Mouse (Mus musculus): ENCODE measurements at regions not wholly inside any gene's neighbourhood (a gene's known extent, or its start where the extent isn't known, plus 50 kb on each side); places are given as distances from the start of the nearest gene placed in this dataset.

DNA sequence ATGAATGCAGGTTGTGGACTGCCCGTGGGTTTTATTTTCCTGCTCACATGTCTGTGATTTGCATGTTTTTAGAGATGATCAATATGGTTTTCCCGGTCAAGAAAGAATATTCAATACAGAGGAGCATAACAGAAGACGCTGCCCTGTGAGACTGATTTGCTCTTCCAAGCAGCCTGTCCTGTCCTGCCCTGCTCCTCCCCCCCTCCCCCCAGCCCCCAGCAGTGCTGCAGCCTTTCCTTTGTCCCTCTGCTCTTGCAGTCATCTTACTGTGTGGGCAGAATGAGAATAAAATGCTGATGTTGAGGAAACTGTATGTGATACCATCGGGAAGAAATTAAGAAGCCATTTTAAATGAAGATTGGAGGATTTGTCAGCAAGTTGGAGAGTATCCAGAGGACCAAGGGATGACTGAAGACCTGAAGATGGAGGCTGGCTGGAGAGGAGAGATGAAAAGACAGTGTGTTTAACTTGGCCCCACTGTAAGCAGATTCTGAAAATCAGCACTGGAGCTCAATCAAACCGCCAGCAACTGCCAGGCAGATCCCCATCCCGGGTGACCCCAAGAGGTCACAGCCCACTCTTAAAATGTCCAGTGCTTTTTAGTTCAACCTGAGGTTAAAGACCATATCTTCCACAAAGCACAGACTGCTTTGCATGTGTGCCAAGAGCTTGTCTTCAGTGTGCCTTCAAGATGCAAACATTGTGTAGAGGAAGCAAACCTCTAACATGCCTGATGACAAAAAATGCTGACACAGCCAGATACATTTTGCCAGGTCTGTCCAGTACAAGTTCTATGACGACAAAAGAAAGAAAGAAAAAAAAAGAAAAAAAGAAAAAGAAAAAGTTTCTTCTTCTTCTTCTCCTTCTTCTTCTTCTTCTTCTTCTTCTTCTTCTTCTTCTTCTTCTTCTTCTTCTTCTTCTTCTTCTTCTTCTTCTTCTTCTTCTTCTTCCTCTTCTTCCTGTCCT, 109.7 kb upstream of the Inhba start:
- no peak for TF ChIP-seq POLR2A (IDR thresholded peaks at IDR 0.05; ENCODE audit: low read depth, low read length)
- no peak for TF ChIP-seq CTCF (IDR thresholded peaks at IDR 0.05; ENCODE audit: borderline replicate concordance, insufficient read depth, low read length)

Data from embryonic fibroblast, embryonic 13.5 days (primary cell).